Mouse (Mus musculus): ENCODE data around the gene Cttnbp2. TPM values are rescaled to one million over a fixed set of nuclear protein-coding genes. Genes with fewer than 3 reads are reported as not detected.

The Cttnbp2 gene
- polyA plus RNA-seq, 1 experiment from 2014 or later, result 8.6 TPM

GRCm38 (mm10) chr6:18369723-18370122 lies 144.9 kb downstream of the Cttnbp2 start:
- 75% methylated on average over 4 of the region's 4 CpGs for WGBS
- Histone ChIP-seq H3K4me1 (no peaks in the 10 kb centered on the region; the same call in 1 of the 2 replicates), H3K9ac (no peak overlapping the region), H3K27ac (replicated peaks) (no peak overlapping the region), H3K27me3 (replicated peaks) (no peaks in the 10 kb centered on the region), H3K4me3 (no peak overlapping the region), H3K4me2 (no peak overlapping the region), H3K9me3 (no peaks in the 10 kb centered on the region), H3K36me3 (0 out of 2 replicates have a peak, but pooled peaks cover 3% of the 10 kb centered on the region)
- ATAC-seq (ENCODE audit: extremely low read depth, insufficient number of reproducible peaks, low FRiP score, low TSS enrichment), result no peak

- Histone ChIP-seq H3K36me3 (0 out of 2 replicates have a peak, but pooled peaks cover 3% of the 10 kb centered on the region), H3K27ac (replicated peaks) (no peak overlapping the region), H3K9ac (no peak overlapping the region), H3K9me3 (no peaks in the 10 kb centered on the region), H3K4me1 (no peaks in the 10 kb centered on the region; the same call in 1 of the 2 replicates), H3K4me2 (no peak overlapping the region), H3K4me3 (no peak overlapping the region), H3K27me3 (replicated peaks) (no peaks in the 10 kb centered on the region)
- ATAC-seq (ENCODE audit: extremely low read depth, insufficient number of reproducible peaks, low FRiP score, low TSS enrichment), result no peak
- 74% methylated on average over 3 of the region's 3 CpGs for WGBS
Measured at GRCm38 (mm10) chr6:18369054-18369453, 145.6 kb downstream of the Cttnbp2 start.

GRCm38 (mm10) chr6:18362232-18362631 lies 152.4 kb downstream of the Cttnbp2 start:
- 62% methylated on average over 5 of the region's 5 CpGs for WGBS

DNA sequence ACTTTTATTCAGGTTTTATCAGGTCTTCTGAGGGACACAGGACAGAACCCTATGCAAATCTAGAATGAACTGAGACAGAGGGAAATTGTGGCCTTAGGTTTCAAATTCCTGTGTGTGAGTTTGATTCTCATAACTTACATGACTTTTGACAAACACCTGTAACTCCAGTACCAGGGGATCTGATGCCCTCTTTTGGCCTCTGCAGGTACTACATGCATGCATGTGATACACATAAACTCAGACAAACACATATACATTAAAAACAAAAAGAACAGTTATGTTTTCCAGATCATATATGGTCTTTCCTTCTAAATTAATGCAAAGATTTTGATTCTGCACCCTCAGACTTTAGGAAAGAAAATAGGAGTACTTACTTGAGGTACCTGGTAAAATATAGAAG lies 153.7 kb downstream of the Cttnbp2 start:
- H3K4me2 ChIP-seq, result no peak overlapping the region
- no peaks in the 10 kb centered on the region for H3K9me3 ChIP-seq
- H3K4me1 ChIP-seq, result no peaks in the 10 kb centered on the region
- no peak for ATAC-seq (ENCODE audit: extremely low read depth, insufficient number of reproducible peaks, low FRiP score, low TSS enrichment)
- no peaks in the 10 kb centered on the region for H3K27me3 ChIP-seq (replicated peaks)
- H3K4me3 ChIP-seq, result no peak overlapping the region
- H3K27ac ChIP-seq (replicated peaks), result no peak overlapping the region
- H3K36me3 ChIP-seq, result no peaks in the 10 kb centered on the region
- no peak overlapping the region for H3K9ac ChIP-seq

More at GRCm38 (mm10) chr6:18362232-18362631, 152.4 kb downstream of the Cttnbp2 start:
- no peak overlapping the region for H3K27ac ChIP-seq (replicated peaks)
- no peak for ATAC-seq (ENCODE audit: extremely low read depth, insufficient number of reproducible peaks, low FRiP score, low TSS enrichment)
- no peaks in the 10 kb centered on the region for H3K9me3 ChIP-seq
- H3K4me1 ChIP-seq, result no peaks in the 10 kb centered on the region
- H3K36me3 ChIP-seq, result 0 out of 2 replicates have a peak, but pooled peaks cover 2% of the 10 kb centered on the region
- no peak overlapping the region for H3K9ac ChIP-seq
- H3K27me3 ChIP-seq (replicated peaks), result no peaks in the 10 kb centered on the region
- H3K4me3 ChIP-seq, result no peak overlapping the region
- no peak overlapping the region for H3K4me2 ChIP-seq

DNA sequence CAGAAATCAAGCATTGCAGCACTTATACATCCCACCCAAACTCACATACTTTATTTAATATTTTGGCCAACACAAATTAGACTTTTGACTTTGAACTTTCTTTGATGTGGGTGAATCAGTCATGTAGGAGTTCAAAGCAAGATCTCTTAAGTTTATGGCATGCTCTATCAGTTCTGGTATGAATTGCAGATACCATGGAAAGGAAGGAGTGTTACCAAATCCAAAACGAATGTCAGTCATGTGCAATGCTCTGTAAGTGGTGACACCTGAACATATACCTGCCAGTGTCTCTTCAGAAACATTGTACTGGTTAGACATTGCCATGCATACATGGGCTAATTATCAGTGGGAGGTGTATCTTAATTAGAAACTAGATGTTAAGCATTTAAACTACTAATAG lies 154.5 kb downstream of the Cttnbp2 start:
- no peak for ATAC-seq (ENCODE audit: extremely low read depth, insufficient number of reproducible peaks, low FRiP score, low TSS enrichment)
- H3K9me3 ChIP-seq, result no peaks in the 10 kb centered on the region
- no peaks in the 10 kb centered on the region for H3K27me3 ChIP-seq (replicated peaks)
- no peak overlapping the region for H3K9ac ChIP-seq
- no peaks in the 10 kb centered on the region for H3K36me3 ChIP-seq
- no peaks in the 10 kb centered on the region for H3K4me1 ChIP-seq
- no peak overlapping the region for H3K4me2 ChIP-seq
- H3K4me3 ChIP-seq, result no peak overlapping the region
- H3K27ac ChIP-seq (replicated peaks), result no peak overlapping the region
- WGBS, result 60% methylated on average over 1 of the region's 1 CpGs

DNA sequence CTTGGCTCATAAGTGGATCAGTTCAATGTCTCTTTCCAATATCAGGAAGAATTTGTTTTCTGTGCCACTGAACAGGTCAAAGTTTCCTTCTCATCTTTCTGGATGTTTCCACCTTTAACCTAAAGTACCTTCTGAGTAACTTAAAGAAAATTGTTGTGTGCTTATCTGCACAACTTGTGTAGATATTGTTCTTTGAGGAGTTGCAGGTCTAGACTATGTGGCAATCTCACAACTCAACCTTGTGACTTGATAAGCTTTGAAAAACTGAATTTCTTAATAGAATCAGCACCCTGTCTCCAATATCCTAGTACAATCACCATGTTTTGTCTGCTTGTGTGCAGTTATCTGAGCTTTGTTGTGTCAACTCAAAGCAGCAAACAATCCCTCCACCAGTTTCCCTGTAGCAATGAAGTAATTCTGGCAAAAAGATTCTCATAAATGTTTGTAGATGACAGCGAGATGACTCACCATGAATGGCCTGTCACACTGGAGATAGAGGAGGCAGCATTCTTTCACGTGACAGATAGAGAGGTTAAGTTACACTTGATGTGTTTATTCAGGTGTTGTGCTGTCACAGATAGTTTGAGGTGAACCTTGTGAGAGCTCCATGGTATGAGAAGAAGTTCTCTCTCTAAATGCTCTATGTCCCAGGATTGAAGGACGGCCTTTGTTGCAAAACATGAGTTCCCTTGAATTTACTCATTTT lies 165.3 kb downstream of the Cttnbp2 start:
- no peak overlapping the region for H3K9ac ChIP-seq
- ATAC-seq (ENCODE audit: extremely low read depth, insufficient number of reproducible peaks, low FRiP score, low TSS enrichment), result no peak
- no peaks in the 10 kb centered on the region for H3K36me3 ChIP-seq
- no peaks in the 10 kb centered on the region for H3K27me3 ChIP-seq (replicated peaks)
- no peaks in the 10 kb centered on the region for H3K4me1 ChIP-seq
- H3K9me3 ChIP-seq, result no peaks in the 10 kb centered on the region
- no peak overlapping the region for H3K27ac ChIP-seq (replicated peaks)
- H3K4me3 ChIP-seq, result no peak overlapping the region
- WGBS, result 56% methylated on average over 3 of the region's 3 CpGs
- no peak overlapping the region for H3K4me2 ChIP-seq

GRCm38 (mm10) chr6:18344272-18344671 lies 170.4 kb downstream of the Cttnbp2 start:
- no peaks in the 10 kb centered on the region for H3K27me3 ChIP-seq (replicated peaks)
- H3K4me3 ChIP-seq, result no peak overlapping the region
- no peak overlapping the region for H3K9ac ChIP-seq
- no peaks in the 10 kb centered on the region for H3K9me3 ChIP-seq
- H3K36me3 ChIP-seq, result no peaks in the 10 kb centered on the region
- H3K27ac ChIP-seq (replicated peaks), result no peak overlapping the region
- H3K4me1 ChIP-seq, result no peaks in the 10 kb centered on the region
- 76% methylated on average over 2 of the region's 2 CpGs for WGBS
- ATAC-seq (ENCODE audit: extremely low read depth, insufficient number of reproducible peaks, low FRiP score, low TSS enrichment), result no peak
- no peak overlapping the region for H3K4me2 ChIP-seq

GRCm38 (mm10) chr6:18338307-18338706 lies 176.3 kb downstream of the Cttnbp2 start:
- Histone ChIP-seq H3K36me3 (no peaks in the 10 kb centered on the region), H3K27ac (replicated peaks) (no peak overlapping the region), H3K4me2 (no peak overlapping the region), H3K9me3 (no peaks in the 10 kb centered on the region), H3K4me1 (no peaks in the 10 kb centered on the region), H3K4me3 (no peak overlapping the region), H3K9ac (no peak overlapping the region), H3K27me3 (replicated peaks) (no peaks in the 10 kb centered on the region)
- ATAC-seq (ENCODE audit: extremely low read depth, insufficient number of reproducible peaks, low FRiP score, low TSS enrichment), result no peak

GRCm38 (mm10) chr6:18335393-18335792 lies 179.2 kb downstream of the Cttnbp2 start:
- Histone ChIP-seq H3K27ac (replicated peaks) (no peak overlapping the region), H3K27me3 (replicated peaks) (no peaks in the 10 kb centered on the region), H3K4me3 (no peak overlapping the region), H3K36me3 (no peaks in the 10 kb centered on the region), H3K4me2 (no peak overlapping the region), H3K9me3 (no peaks in the 10 kb centered on the region), H3K4me1 (no peaks in the 10 kb centered on the region), H3K9ac (no peak overlapping the region)
- 68% methylated on average over 3 of the region's 3 CpGs for WGBS
- no peak for ATAC-seq (ENCODE audit: extremely low read depth, insufficient number of reproducible peaks, low FRiP score, low TSS enrichment)

- H3K4me3 ChIP-seq, result no peak overlapping the region
- WGBS, result 84% methylated on average over 1 of the region's 1 CpGs
- no peaks in the 10 kb centered on the region for H3K36me3 ChIP-seq
- no peak for ATAC-seq (ENCODE audit: extremely low read depth, insufficient number of reproducible peaks, low FRiP score, low TSS enrichment)
- H3K4me1 ChIP-seq, result no peaks in the 10 kb centered on the region
- no peak overlapping the region for H3K4me2 ChIP-seq
- H3K27me3 ChIP-seq (replicated peaks), result no peaks in the 10 kb centered on the region
- no peak overlapping the region for H3K27ac ChIP-seq (replicated peaks)
- no peak overlapping the region for H3K9ac ChIP-seq
- H3K9me3 ChIP-seq, result no peaks in the 10 kb centered on the region; the same call in 1 of the 2 replicates
Measured at GRCm38 (mm10) chr6:18322950-18323349, 191.7 kb downstream of the Cttnbp2 start.
